Mouse (Mus musculus) cerebellum, adult 2 months (tissue): Measurements from ENCODE around the gene Vmn1r78.
"Not testable (repeated sequence)": the region's sequence is repeated elsewhere in the genome, so short reads cannot be mapped to it uniquely, and the experiment has no call there.

Source experiments
- CTCF ChIP-seq: fragments of 200-500 bp; IDR thresholded peaks from 2 replicates; pipeline ENCODE4 v1.5.1; 2011; ENCODE audit warnings: low read depth, mild to moderate bottlenecking, control low read depth, low read length, moderate library complexity, borderline replicate concordance; ENCODE audit not compliant: insufficient read depth
- POLR2A ChIP-seq: fragments of 200-500 bp; IDR thresholded peaks from 2 replicates; pipeline ENCODE4 v1.6.1; 2011; ENCODE audit warnings: low read length, control low read depth, borderline replicate concordance; ENCODE audit not compliant: insufficient read depth

GRCm38 (mm10) chr7:12172926-12173325 is 22.9 kb downstream of the Vmn1r78 start:
- TF ChIP-seq POLR2A, CTCF: not testable (repeated sequence)
